ENCODE assay signal across 21 mouse cellular contexts in genomic region chr6:143916152-143916735, GRCm38 (mm10).
DNase-seq lines count a peak whose midpoint lies in the region; ATAC-seq and TF ChIP-seq lines count a peak whose summit lies in the region.
"Had no signal": no experiment of that assay in that cellular context is flagged by ENCODE, and none has a peak within 500 bp of the region (broad histone marks: within the 10 kb centered on the region; RNA-seq: fewer than 3 reads in every experiment).

No protein-coding gene starts in this region.

- peak; percentile 32; the same call in 1 of the 2 replicates for ATAC-seq in kidney, embryonic 14.5 days (ENCODE audit: low FRiP score, low TSS enrichment)
- ATAC-seq in stomach, postnatal 0 days (ENCODE audit: low FRiP score, low TSS enrichment) = peak; percentile 56
- ATAC-seq: CD4-positive, CD25-positive, alpha-beta regulatory T cell, adult 4 months; hindbrain, embryonic 16.5 days; intestine, embryonic 16.5 days; midbrain, embryonic 13.5 days had no signal

- H3K9me3 ChIP-seq in kidney, embryonic 14.5 days (ENCODE audit: control insufficient read depth, low read length) = no peaks in the 10 kb centered on the region
- no peaks in the 10 kb centered on the region for H3K9me3 ChIP-seq in stomach, postnatal 0 days (ENCODE audit: control insufficient read depth, low read length)
- H3K9me3 ChIP-seq: forebrain, embryonic 12.5 days; limb, embryonic 10.5 days; lung, embryonic 15.5 days; midbrain, embryonic 13.5 days had no signal

- H3K4me2 ChIP-seq in kidney, embryonic 14.5 days (replicated peaks; ENCODE audit: low read depth, low read length) = no peak overlapping the region
- no peak overlapping the region for H3K4me2 ChIP-seq in stomach, postnatal 0 days (replicated peaks; ENCODE audit: low read depth)
- H3K4me2 ChIP-seq: forebrain, embryonic 12.5 days; lung, embryonic 15.5 days; midbrain, embryonic 13.5 days had no signal

- H3K9ac ChIP-seq in kidney, embryonic 14.5 days (ENCODE audit: low read depth, low read length) = no peak overlapping the region
- no peak overlapping the region for H3K9ac ChIP-seq in stomach, postnatal 0 days (ENCODE audit: low read length)
- H3K9ac ChIP-seq in heart, adult 2 months (ENCODE audit: low read depth, low read length) = no peak overlapping the region
- H3K9ac ChIP-seq: forebrain, embryonic 12.5 days; lung, embryonic 15.5 days; midbrain, embryonic 13.5 days had no signal

- no peak for TF ChIP-seq POLR2A in heart, adult 2 months (IDR thresholded peaks at IDR 0.05; ENCODE audit: insufficient read depth, low read depth, low read length)

- H3K27me3 ChIP-seq in kidney, embryonic 14.5 days (ENCODE audit: control insufficient read depth, insufficient read depth, low read length) = no peaks in the 10 kb centered on the region
- no peaks in the 10 kb centered on the region for H3K27me3 ChIP-seq in stomach, postnatal 0 days (ENCODE audit: control insufficient read depth, insufficient read depth, low read length)
- no peaks in the 10 kb centered on the region for H3K27me3 ChIP-seq in heart, adult 2 months (ENCODE audit: control insufficient read depth, insufficient read depth, low read length)
- H3K27me3 ChIP-seq: forebrain, embryonic 12.5 days; lung, embryonic 15.5 days; midbrain, embryonic 13.5 days had no signal

- TF ChIP-seq EP300 in stomach, postnatal 0 days (optimal IDR thresholded peaks at IDR 0.05) = no peak
- no peak for TF ChIP-seq EP300 in heart, adult 2 months (IDR thresholded peaks at IDR 0.05; ENCODE audit: insufficient read depth, low read depth, low read length)

- DNase-seq in kidney, adult 11 months = no peak
- peak; percentile 37 for DNase-seq in retina, postnatal 1 day
- no peak for DNase-seq in retina, embryonic 14.5 days (ENCODE audit: low spot score)
- DNase-seq in adipocyte (ENCODE audit: low spot score) = peak; percentile 75
- DNase-seq in stomach, postnatal 0 days (ENCODE audit: low spot score) = peak; percentile 19
- DNase-seq in heart, adult 2 months = no peak
- no peak for DNase-seq in thymus, postnatal 4 days
- DNase-seq: cerebellum, adult 9-11 months; gastrocnemius, postnatal 14 days; kidney, postnatal 25 days; right cerebral cortex, postnatal 4 days; thymus, postnatal 25 days had no signal

- intact Hi-C loops in heart, adult 2 months (cut with DNase I) = no loop called here

- 30% methylated on average over 10 of the region's 10 CpGs for whole genome bisulfite sequencing in kidney, embryonic 14.5 days
- WGBS in stomach, postnatal 0 days = 45% methylated on average over 10 of the region's 10 CpGs
- 74% methylated on average over 10 of the region's 10 CpGs for WGBS in heart, adult 2 months

- no peaks in the 10 kb centered on the region for H3K4me1 ChIP-seq in kidney, embryonic 14.5 days (ENCODE audit: control insufficient read depth, insufficient read depth, low read length)
- H3K4me1 ChIP-seq in stomach, postnatal 0 days (replicated peaks; ENCODE audit: control insufficient read depth, insufficient read depth) = no peaks in the 10 kb centered on the region
- H3K4me1 ChIP-seq in heart, adult 2 months (ENCODE audit: control insufficient read depth, insufficient read depth, low read length) = no peaks in the 10 kb centered on the region
- H3K4me1 ChIP-seq: lung, embryonic 15.5 days had no signal

- H3K79me2 ChIP-seq in heart, adult 2 months (replicated peaks; ENCODE audit: control insufficient read depth, insufficient read depth, low read length) = no peaks in the 10 kb centered on the region

- H3K36me3 ChIP-seq in kidney, embryonic 14.5 days (ENCODE audit: control insufficient read depth, insufficient read depth, low read length) = no peaks in the 10 kb centered on the region
- H3K36me3 ChIP-seq in stomach, postnatal 0 days (ENCODE audit: control insufficient read depth, insufficient read depth, low read length) = no peaks in the 10 kb centered on the region
- H3K36me3 ChIP-seq in heart, adult 2 months (ENCODE audit: control insufficient read depth, insufficient read depth, low read length) = no peaks in the 10 kb centered on the region
- H3K36me3 ChIP-seq: forebrain, embryonic 12.5 days; limb, embryonic 10.5 days; lung, embryonic 15.5 days; midbrain, embryonic 13.5 days had no signal

- no peak overlapping the region for H3K4me3 ChIP-seq in kidney, embryonic 14.5 days (ENCODE audit: low read length)
- no peak overlapping the region for H3K4me3 ChIP-seq in stomach, postnatal 0 days (ENCODE audit: low read depth, low read length)
- H3K4me3 ChIP-seq in heart, adult 2 months = no peak overlapping the region
- H3K4me3 ChIP-seq: forebrain, embryonic 12.5 days; left cerebral cortex, adult 2 months; limb, embryonic 10.5 days; lung, embryonic 15.5 days; midbrain, embryonic 13.5 days had no signal

- no peak overlapping the region for H3K27ac ChIP-seq in kidney, embryonic 14.5 days (ENCODE audit: low read depth, low read length)
- no peak overlapping the region for H3K27ac ChIP-seq in stomach, postnatal 0 days (replicated peaks)
- H3K27ac ChIP-seq in heart, adult 2 months = no peak overlapping the region
- H3K27ac ChIP-seq: forebrain, embryonic 12.5 days; left cerebral cortex, adult 2 months; limb, embryonic 10.5 days; lung, embryonic 15.5 days; midbrain, embryonic 13.5 days had no signal

- TF ChIP-seq CTCF in stomach, postnatal 0 days (IDR thresholded peaks at IDR 0.05; ENCODE audit: low read depth) = no peak
- TF ChIP-seq CTCF in heart, adult 2 months (IDR thresholded peaks at IDR 0.05) = no peak

Comparison
In these comparisons a context has a peak if more than half of its experiments do, and no peak if none do; other contexts are left out.
1. DNase-seq: peak in retina, postnatal 1 day (single experiment), adipocyte (single experiment) and stomach, postnatal 0 days (single experiment); none in kidney, adult 11 months (single experiment), retina, embryonic 14.5 days (single experiment), heart, adult 2 months (0 of 2) and thymus, postnatal 4 days (single experiment).